Mouse (Mus musculus) liver, embryonic 13.5 days (tissue): ENCODE measurements around the gene Nkx3-2. TPM values are rescaled to one million over a fixed set of nuclear protein-coding genes. Genes with fewer than 3 reads are reported as not detected.

ENCODE experiments used
- ATAC-seq: fragments of 200-750 bp; cut with Nextera tagmentation; 2 replicates; pipeline ENCODE4 v1.8.0; 2017; ENCODE audit warnings: low read depth, mild to moderate bottlenecking, moderate number of reproducible peaks, moderate library complexity
- DNase-seq: peaks from one replicate; pipeline ENCODE4 v3.0.0; 2022
- H3K27ac ChIP-seq: fragments of 300-500 bp; sonication (generic); 2 replicates; pipeline ENCODE4 v1.5.1; 2015; ENCODE audit warnings: moderate library complexity, mild to moderate bottlenecking, inconsistent platforms
- H3K27me3 ChIP-seq: fragments of 300-500 bp; sonication (generic); 2 replicates; pipeline ENCODE4 v1.6.1; 2015; ENCODE audit warnings: mild to moderate bottlenecking, inconsistent platforms
- H3K36me3 ChIP-seq: fragments of 300-500 bp; sonication (generic); 2 replicates; pipeline ENCODE4 v1.6.1; 2015; ENCODE audit warnings: mild to moderate bottlenecking, inconsistent platforms
- H3K4me1 ChIP-seq: fragments of 300-500 bp; sonication (generic); replicated peaks from 2 replicates; pipeline ENCODE4 v1.6.1; 2015; ENCODE audit warnings: inconsistent platforms
- H3K4me2 ChIP-seq: fragments of 300-500 bp; sonication (generic); 2 replicates; pipeline ENCODE4 v1.6.1; 2015; ENCODE audit warnings: inconsistent platforms, mild to moderate bottlenecking, moderate library complexity
- H3K4me3 ChIP-seq: fragments of 300-500 bp; sonication (generic); replicated peaks from 2 replicates; pipeline ENCODE4 v1.5.1; 2015; ENCODE audit warnings: mild to moderate bottlenecking, inconsistent platforms
- H3K9ac ChIP-seq: fragments of 300-500 bp; sonication (generic); 2 replicates; pipeline ENCODE4 v1.6.1; 2015; ENCODE audit warnings: mild to moderate bottlenecking, inconsistent platforms
- H3K9me3 ChIP-seq: fragments of 300-500 bp; sonication (generic); replicated peaks from 2 replicates; pipeline ENCODE4 v1.6.1; 2016; ENCODE audit warnings: inconsistent platforms
- WGBS: fragments of 180-500 bp; shearing (Covaris S2); methylation state at CpG from one replicate; pipeline ENCODE4 v1.1.7; 2015; ENCODE audit not compliant: insufficient replicate concordance; 5-methylcytosine and 5-hydroxymethylcytosine counted together
- polyA plus RNA-seq: library from polyadenylated mRNA; unstranded; fragments of >200 nt; fragmentation: Nextera tagmentation; extraction: Ambion mirVana; gene quantifications from 2 replicates; pipeline ENCODE4 v1.2.1, GENCODE M21; 2015

The Nkx3-2 gene
- polyA plus RNA-seq, 1 experiment from 2014 or later = not detected

DNA sequence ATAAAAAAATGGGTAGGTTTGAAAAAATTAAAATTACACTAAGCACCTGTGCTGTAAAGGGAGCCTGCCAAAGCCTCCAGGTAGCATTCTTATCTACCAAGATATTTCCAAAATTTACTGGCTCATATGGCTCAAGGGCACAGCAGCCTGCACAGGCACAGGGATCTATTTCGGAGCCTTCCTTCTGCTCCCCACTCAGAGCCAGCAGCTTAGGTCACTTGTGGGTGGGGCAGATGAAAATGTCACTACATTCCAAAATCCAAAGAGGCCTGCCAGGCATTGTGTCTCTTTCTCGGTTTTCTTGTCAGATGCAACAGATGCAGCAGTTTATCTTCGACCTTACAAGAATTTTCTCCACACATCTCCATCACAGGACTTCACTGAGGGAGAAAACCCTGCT is 15.7 kb upstream of the Nkx3-2 start:
- DNase-seq = no peak
- no peak for ATAC-seq
- Histone ChIP-seq H3K4me1 (no peaks in the 10 kb centered on the region), H3K36me3 (no peaks in the 10 kb centered on the region), H3K9me3 (no peaks in the 10 kb centered on the region), H3K9ac (no peak overlapping the region), H3K4me3 (no peak overlapping the region), H3K4me2 (no peak overlapping the region), H3K27me3 (no peaks in the 10 kb centered on the region; the same call in 1 of the 2 replicates), H3K27ac (no peak overlapping the region)
- whole genome bisulfite sequencing = 69% methylated on average over 3 of the region's 3 CpGs

- no peaks in the 10 kb centered on the region for H3K9me3 ChIP-seq
- H3K4me3 ChIP-seq = no peak overlapping the region
- H3K4me1 ChIP-seq = no peaks in the 10 kb centered on the region
- H3K36me3 ChIP-seq = no peaks in the 10 kb centered on the region
- no peak for ATAC-seq
- H3K27ac ChIP-seq = no peak overlapping the region
- H3K9ac ChIP-seq = no peak overlapping the region
- DNase-seq = no peak
- H3K27me3 ChIP-seq = no peaks in the 10 kb centered on the region; the same call in 1 of the 2 replicates
- WGBS = 27% methylated on average over 6 of the region's 6 CpGs
- H3K4me2 ChIP-seq = no peak overlapping the region
Observed at GRCm38 (mm10) chr5:41775728-41776127, 11.4 kb upstream of the Nkx3-2 start.

GRCm38 (mm10) chr5:41775273-41775672 is 11.0 kb upstream of the Nkx3-2 start:
- Histone ChIP-seq H3K9ac (no peak overlapping the region), H3K4me2 (no peak overlapping the region), H3K9me3 (no peaks in the 10 kb centered on the region), H3K4me3 (no peak overlapping the region), H3K27me3 (no peaks in the 10 kb centered on the region; the same call in 1 of the 2 replicates), H3K4me1 (no peaks in the 10 kb centered on the region), H3K27ac (no peak overlapping the region), H3K36me3 (no peaks in the 10 kb centered on the region)
- DNase-seq (no peak), ATAC-seq (no peak)
- WGBS = 68% methylated on average over 3 of the region's 3 CpGs

- Histone ChIP-seq H3K4me2 (peak overlapping the region; percentile 59), H3K4me1 (peaks cover 15% of the 10 kb centered on the region), H3K9ac (no peak overlapping the region), H3K36me3 (no peaks in the 10 kb centered on the region), H3K9me3 (no peaks in the 10 kb centered on the region), H3K27ac (no peak overlapping the region), H3K27me3 (peaks cover 63% of the 10 kb centered on the region), H3K4me3 (peak overlapping the region; percentile 45)
- 3% methylated on average over 21 of the region's 21 CpGs for WGBS
- no peak for ATAC-seq
- DNase-seq = peak; percentile 38
Observed at GRCm38 (mm10) chr5:41768382-41769040, 4.2 kb upstream of the Nkx3-2 start.

DNA sequence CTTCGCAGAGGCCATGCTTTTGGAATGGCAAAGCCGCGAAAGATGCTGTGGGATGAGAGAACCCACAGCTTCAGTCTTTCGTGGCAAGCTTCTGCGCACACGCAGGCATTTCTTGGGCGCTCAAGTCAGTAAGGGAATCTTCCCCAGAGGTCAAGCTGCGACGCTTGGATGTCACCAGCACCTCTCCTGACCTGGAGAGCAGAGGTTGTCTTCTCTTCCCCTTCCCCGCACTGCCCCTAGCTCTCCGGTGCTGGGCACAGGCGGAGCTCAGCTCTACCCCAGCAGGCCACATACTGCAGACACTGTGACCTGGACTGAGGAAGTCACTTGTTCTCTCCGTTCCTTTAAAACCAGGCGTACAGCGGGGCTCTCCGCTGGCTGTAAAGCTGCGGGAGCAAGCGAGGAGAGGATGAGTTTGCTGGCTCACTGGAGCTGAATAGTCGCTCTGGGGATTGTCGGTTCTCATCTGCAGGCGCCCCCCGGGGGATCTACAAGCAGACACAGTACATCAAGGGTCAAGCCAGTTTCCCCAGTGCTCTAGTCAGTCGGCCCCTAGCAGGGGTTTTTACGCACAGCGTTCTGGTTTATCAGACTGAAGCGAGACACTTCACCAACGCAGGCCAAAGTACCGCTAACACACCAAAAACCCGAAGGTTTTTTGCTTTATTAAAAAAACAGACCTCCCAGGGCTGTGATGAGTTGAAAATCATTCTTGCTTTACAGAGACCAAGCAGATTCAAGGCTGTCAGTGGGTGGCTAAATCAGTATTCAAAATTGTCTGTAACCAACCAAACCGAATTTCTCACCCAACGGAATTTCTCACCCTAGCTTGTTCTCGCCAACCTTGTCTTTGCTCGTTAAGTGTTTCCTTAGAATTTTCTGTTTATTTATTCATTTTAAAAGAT is 3.2 kb upstream of the Nkx3-2 start:
- H3K4me1 ChIP-seq = peaks cover 15% of the 10 kb centered on the region
- no peaks in the 10 kb centered on the region for H3K9me3 ChIP-seq
- no peaks in the 10 kb centered on the region for H3K36me3 ChIP-seq
- H3K27ac ChIP-seq = no peak overlapping the region
- ATAC-seq (no peak), DNase-seq (no peak)
- 2% methylated on average over 33 of the region's 33 CpGs for WGBS
- H3K27me3 ChIP-seq = peaks cover 72% of the 10 kb centered on the region
- peak overlapping the region; percentile 59 for H3K4me2 ChIP-seq
- H3K9ac ChIP-seq = no peak overlapping the region
- H3K4me3 ChIP-seq = peak overlapping the region; percentile 45

- H3K27me3 ChIP-seq = peaks cover 83% of the 10 kb centered on the region
- no peak for DNase-seq
- 3% methylated on average over 27 of the region's 27 CpGs for WGBS
- H3K4me1 ChIP-seq = peaks cover 15% of the 10 kb centered on the region
- no peak overlapping the region for H3K4me2 ChIP-seq
- no peak overlapping the region for H3K27ac ChIP-seq
- H3K36me3 ChIP-seq = no peaks in the 10 kb centered on the region
- no peak for ATAC-seq
- no peak overlapping the region for H3K9ac ChIP-seq
- H3K9me3 ChIP-seq = no peaks in the 10 kb centered on the region
- no peak overlapping the region for H3K4me3 ChIP-seq
Observed at GRCm38 (mm10) chr5:41766406-41767010, 2.2 kb upstream of the Nkx3-2 start.

DNA sequence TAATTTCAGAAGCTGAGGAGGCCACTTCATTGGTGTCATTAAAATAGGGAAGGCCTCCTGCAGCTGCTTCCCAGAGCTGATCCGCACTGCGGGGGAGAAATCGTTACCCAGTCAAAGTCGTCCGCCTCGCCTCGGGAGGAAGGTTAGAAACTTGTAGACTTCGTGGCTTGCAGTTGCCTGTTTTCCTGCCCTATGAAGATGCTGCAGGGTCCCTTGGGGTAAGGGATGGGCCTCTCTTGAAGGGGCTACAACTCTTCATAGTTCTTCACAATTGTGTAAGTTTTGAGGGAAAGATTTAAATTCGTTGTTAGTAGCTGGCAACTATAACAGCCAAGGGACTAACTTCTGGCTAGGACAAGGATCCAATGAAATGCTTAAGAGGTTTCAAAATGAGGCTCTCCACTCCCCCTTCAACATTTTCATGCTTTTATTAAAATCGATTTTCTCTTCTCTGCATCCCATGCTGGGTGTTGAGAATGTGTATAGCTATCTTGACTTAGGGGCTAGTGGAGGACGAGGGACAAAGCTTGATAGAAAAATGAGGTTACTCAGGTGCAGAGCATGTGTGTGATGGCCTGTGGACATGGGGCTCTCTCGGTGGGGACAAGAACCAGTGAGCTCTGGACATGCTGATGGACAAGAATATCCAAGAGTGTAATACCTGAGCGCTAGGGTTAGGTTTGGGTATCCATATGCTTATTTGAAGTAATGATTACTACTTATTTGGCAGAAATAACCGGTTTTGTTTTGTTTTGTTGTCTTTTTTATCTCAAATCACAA is 1.5 kb upstream of the Nkx3-2 start:
- no peak for DNase-seq
- WGBS = 4% methylated on average over 14 of the region's 14 CpGs

DNA sequence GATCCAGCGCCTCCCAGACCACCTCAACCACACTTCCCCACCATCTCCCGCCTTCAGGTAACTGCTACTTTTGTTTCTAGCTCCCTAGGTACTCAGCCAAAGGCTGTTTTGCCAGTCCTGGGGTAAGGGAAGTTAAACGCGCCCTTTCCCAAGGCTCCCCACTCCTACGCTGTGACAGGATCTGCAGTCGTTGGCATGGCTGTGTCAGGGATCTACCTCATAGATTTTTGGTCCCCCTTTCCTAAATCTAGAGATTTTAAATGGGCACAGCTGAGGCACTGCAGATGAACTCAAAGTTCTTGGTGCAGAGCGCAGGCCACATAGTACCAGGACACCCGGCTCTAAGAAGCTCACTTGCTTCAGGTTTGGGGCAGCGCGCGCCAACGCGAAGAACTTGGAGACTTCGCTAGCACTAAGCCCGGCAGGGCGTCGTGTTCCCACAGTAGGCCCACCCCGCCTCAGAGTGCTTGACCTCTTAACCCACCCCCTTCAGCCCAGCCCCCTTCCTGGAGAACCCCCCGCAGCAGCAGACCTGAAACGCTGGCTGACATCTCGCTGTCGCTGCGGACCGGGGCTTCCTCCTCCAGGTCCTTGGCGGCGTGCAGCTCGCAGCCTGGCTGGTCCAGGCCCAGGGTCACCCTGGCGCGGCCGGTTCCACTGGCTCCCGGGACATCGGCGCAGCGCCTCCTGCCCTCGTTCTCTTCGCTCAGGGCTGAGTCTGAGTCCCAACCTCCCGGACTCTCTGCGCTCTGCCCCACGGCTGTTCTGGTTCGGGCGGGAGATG is 1.2 kb downstream of the Nkx3-2 start:
- Histone ChIP-seq H3K9me3 (no peaks in the 10 kb centered on the region), H3K36me3 (no peaks in the 10 kb centered on the region), H3K4me1 (peaks cover 15% of the 10 kb centered on the region), H3K4me2 (peak overlapping the region; percentile 42), H3K27me3 (peaks cover 97% of the 10 kb centered on the region), H3K9ac (no peak overlapping the region), H3K27ac (no peak overlapping the region), H3K4me3 (peak overlapping the region; percentile 16)
- no peak for DNase-seq
- WGBS = 2% methylated on average over 41 of the region's 41 CpGs
- no peak for ATAC-seq

More for the DNA sequence above, 1.5 kb upstream of the Nkx3-2 start:
- Histone ChIP-seq H3K27ac (no peak overlapping the region), H3K4me3 (no peak overlapping the region), H3K9ac (no peak overlapping the region), H3K4me2 (no peak overlapping the region), H3K4me1 (peaks cover 15% of the 10 kb centered on the region), H3K27me3 (peaks cover 89% of the 10 kb centered on the region), H3K36me3 (no peaks in the 10 kb centered on the region), H3K9me3 (no peaks in the 10 kb centered on the region)
- no peak for ATAC-seq

DNA sequence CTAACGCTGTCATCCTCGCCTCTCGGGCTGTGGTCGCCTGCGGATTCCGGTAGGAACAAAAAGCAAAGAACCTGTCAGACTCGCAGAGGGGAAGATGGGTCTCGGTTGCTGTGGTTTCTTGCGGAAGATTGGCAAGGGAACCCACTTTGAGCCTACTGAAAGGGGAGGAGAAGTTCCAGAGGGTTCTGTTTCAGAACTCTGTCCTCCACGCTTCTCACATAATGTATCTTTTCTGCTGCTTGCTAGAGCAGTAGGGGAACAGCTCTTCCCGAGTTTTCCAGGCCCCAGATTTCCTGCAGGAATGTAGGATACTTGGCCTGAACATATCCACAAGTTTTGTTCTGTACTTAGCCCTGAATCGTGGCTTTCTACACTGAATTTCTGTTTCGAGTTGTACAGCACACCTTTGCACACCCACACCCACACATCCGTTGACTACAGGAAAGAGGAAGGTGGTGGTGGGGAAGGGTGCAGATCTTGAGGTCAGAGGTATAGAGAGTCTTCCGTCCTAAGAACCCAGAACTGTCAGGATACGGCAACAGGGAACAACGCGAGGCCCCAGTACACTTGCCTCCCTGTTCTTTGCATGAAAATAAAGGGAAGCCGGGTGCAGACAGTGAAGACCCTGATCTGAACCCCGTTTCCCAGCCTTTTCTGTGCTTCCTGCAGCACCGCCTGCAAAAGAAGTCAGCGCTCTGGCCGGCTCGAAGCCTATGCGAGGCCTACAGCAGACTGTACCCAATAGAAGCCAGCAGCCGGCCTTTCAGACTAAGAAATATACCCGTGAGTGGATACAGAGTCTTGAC is 2.0 kb downstream of the Nkx3-2 start:
- Histone ChIP-seq H3K4me2 (no peak overlapping the region), H3K27ac (no peak overlapping the region), H3K27me3 (peaks cover 97% of the 10 kb centered on the region), H3K36me3 (no peaks in the 10 kb centered on the region), H3K4me3 (peak overlapping the region; percentile 21; the same call in 1 of the 2 replicates), H3K9me3 (no peaks in the 10 kb centered on the region), H3K4me1 (peaks cover 9% of the 10 kb centered on the region; the same call in 1 of the 2 replicates), H3K9ac (no peak overlapping the region)
- WGBS = 2% methylated on average over 27 of the region's 27 CpGs
- no peak for DNase-seq
- no peak for ATAC-seq
